Mouse (Mus musculus) testis, adult 2 months (tissue): ENCODE data around the gene Ccdc33. TPM values are rescaled to one million over a fixed set of nuclear protein-coding genes. Genes with fewer than 3 reads are reported as not detected.

Source experiments
- H3K27ac ChIP-seq: fragments of 200-500 bp; 2 replicates; pipeline ENCODE4 v1.5.1; 2012; ENCODE audit warnings: low read depth, low read length; ENCODE audit not compliant: control insufficient read depth, insufficient read depth
- H3K27me3 ChIP-seq: fragments of 200-500 bp; 2 replicates; pipeline ENCODE4 v1.6.1; 2012; ENCODE audit warnings: mild to moderate bottlenecking, low read length, moderate library complexity; ENCODE audit not compliant: control insufficient read depth, insufficient read depth
- H3K36me3 ChIP-seq: fragments of 200-500 bp; 2 replicates; pipeline ENCODE4 v1.6.1; 2012; ENCODE audit warnings: mild to moderate bottlenecking, low read length; ENCODE audit not compliant: control insufficient read depth, insufficient read depth
- H3K4me1 ChIP-seq: fragments of 200-500 bp; 2 replicates; pipeline ENCODE4 v1.6.1; 2012; ENCODE audit warnings: low read length; ENCODE audit not compliant: control insufficient read depth, insufficient read depth
- H3K4me3 ChIP-seq: fragments of 200-500 bp; 2 replicates; pipeline ENCODE4 v1.5.1; 2012; ENCODE audit warnings: low read depth, mild to moderate bottlenecking, low read length, moderate library complexity, mixed read lengths; ENCODE audit not compliant: control insufficient read depth
- CTCF ChIP-seq: fragments of 200-500 bp; IDR thresholded peaks from 2 replicates; pipeline ENCODE4 v1.5.1; 2012; ENCODE audit warnings: low read depth, mild to moderate bottlenecking, inconsistent platforms, low read length, moderate library complexity; ENCODE audit not compliant: control insufficient read depth, insufficient read depth, insufficient replicate concordance
- POLR2A ChIP-seq: fragments of 200-500 bp; IDR thresholded peaks from 2 replicates; pipeline ENCODE4 v1.6.1; 2012; ENCODE audit warnings: low read depth, mild to moderate bottlenecking, inconsistent platforms, low read length, moderate library complexity; ENCODE audit not compliant: control insufficient read depth
- polyA plus RNA-seq: library from polyadenylated mRNA; depleted of rRNA; stranded (reverse); fragments of >200 nt; gene quantifications from 2 replicates; pipeline ENCODE4 v1.2.3, GENCODE M21; 2012

Ccdc33 gene
- polyA plus RNA-seq, 1 experiment: 97.2 TPM

DNA sequence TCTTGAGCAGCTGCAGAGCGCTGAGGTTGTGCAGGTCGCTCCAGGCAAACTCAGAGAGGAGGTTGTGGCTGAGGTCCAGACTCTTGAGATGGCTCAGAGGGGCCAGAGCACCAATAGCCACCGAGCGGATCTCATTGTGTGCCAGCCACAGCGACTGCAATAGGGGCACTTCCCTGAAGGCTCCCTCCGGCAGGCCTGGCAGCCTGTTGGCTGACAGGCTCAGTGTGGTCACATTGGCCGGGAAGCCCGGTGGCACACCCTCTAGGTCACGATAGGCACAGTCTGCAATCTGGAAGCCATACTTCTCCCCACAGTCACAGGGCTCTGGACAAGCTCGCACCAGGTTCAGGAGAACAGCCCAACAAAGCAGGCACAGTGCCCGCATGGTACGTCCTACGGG is 39.2 kb upstream of the Ccdc33 start:
- Histone ChIP-seq H3K4me1 (peaks cover 2% of the 10 kb centered on the region; the same call in 1 of the 2 replicates), H3K27me3 (no peaks in the 10 kb centered on the region), H3K36me3 (no peaks in the 10 kb centered on the region), H3K27ac (no peak overlapping the region), H3K4me3 (no peak overlapping the region)
- TF ChIP-seq CTCF (no peak), POLR2A (no peak)

- no peak overlapping the region for H3K4me3 ChIP-seq
- TF ChIP-seq POLR2A (no peak), CTCF (no peak)
- peaks cover 2% of the 10 kb centered on the region; the same call in 1 of the 2 replicates for H3K4me1 ChIP-seq
- no peaks in the 10 kb centered on the region for H3K36me3 ChIP-seq
- H3K27me3 ChIP-seq: no peaks in the 10 kb centered on the region
- no peak overlapping the region for H3K27ac ChIP-seq
Measured at GRCm38 (mm10) chr9:58156819-58157560, 38.4 kb upstream of the Ccdc33 start.

- Histone ChIP-seq H3K36me3 (no peaks in the 10 kb centered on the region), H3K4me1 (peaks cover 2% of the 10 kb centered on the region; the same call in 1 of the 2 replicates), H3K4me3 (no peak overlapping the region), H3K27ac (no peak overlapping the region), H3K27me3 (no peaks in the 10 kb centered on the region)
- no peak for TF ChIP-seq POLR2A
Measured at GRCm38 (mm10) chr9:58155366-58155765, 36.7 kb upstream of the Ccdc33 start.

GRCm38 (mm10) chr9:58153095-58153494 is 34.5 kb upstream of the Ccdc33 start:
- no peak overlapping the region for H3K27ac ChIP-seq
- H3K4me1 ChIP-seq: peaks cover 2% of the 10 kb centered on the region; the same call in 1 of the 2 replicates
- TF ChIP-seq POLR2A (no peak), CTCF (no peak)

DNA sequence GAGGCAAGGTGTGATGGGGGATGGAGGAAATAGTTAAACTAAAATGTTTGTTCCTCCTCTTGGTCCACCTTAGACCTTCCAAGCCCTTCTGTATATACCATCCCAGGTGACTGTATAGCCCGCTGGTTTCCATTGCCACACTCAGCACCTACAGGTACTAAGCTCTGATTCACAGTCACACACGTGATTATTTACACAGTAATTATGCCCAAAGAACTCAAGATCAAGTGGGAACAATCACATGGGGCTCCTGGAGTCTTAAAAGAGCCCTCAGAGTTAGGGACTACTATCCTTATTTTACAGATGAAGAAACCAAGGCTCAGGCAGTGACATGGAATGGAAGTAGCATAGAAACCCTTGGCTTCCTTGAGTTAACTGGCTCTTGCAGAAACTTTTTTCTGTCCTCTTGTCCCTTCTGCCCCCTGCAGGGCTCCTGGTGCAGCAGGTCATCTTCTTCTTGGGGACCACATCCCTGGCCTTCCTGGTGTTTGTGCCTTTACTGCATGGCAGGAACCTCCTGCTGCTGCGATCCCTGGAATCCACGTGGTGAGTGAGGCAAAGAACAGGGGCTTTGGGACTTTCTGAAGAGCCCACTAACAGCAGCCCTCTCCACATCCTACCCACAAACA is 32.2 kb upstream of the Ccdc33 start:
- Histone ChIP-seq H3K4me1 (no peaks in the 10 kb centered on the region), H3K4me3 (no peak overlapping the region), H3K27ac (no peak overlapping the region), H3K36me3 (no peaks in the 10 kb centered on the region), H3K27me3 (no peaks in the 10 kb centered on the region)
- no peak for TF ChIP-seq POLR2A
- peak; percentile 5; the same call in 1 of the 2 replicates for TF ChIP-seq CTCF

More at GRCm38 (mm10) chr9:58153095-58153494, 34.5 kb upstream of the Ccdc33 start:
- H3K36me3 ChIP-seq: no peaks in the 10 kb centered on the region
- H3K27me3 ChIP-seq: no peaks in the 10 kb centered on the region
- no peak overlapping the region for H3K4me3 ChIP-seq

GRCm38 (mm10) chr9:58148806-58149205 is 30.2 kb upstream of the Ccdc33 start:
- Histone ChIP-seq H3K36me3 (no peaks in the 10 kb centered on the region), H3K27me3 (no peaks in the 10 kb centered on the region), H3K4me3 (no peak overlapping the region), H3K4me1 (no peaks in the 10 kb centered on the region), H3K27ac (no peak overlapping the region)
- TF ChIP-seq CTCF: no peak
- no peak for TF ChIP-seq POLR2A

GRCm38 (mm10) chr9:58145417-58145816 is 26.8 kb upstream of the Ccdc33 start:
- TF ChIP-seq CTCF (no peak), POLR2A (no peak)
- Histone ChIP-seq H3K4me3 (no peak overlapping the region), H3K36me3 (no peaks in the 10 kb centered on the region), H3K4me1 (no peaks in the 10 kb centered on the region), H3K27me3 (no peaks in the 10 kb centered on the region), H3K27ac (no peak overlapping the region)

DNA sequence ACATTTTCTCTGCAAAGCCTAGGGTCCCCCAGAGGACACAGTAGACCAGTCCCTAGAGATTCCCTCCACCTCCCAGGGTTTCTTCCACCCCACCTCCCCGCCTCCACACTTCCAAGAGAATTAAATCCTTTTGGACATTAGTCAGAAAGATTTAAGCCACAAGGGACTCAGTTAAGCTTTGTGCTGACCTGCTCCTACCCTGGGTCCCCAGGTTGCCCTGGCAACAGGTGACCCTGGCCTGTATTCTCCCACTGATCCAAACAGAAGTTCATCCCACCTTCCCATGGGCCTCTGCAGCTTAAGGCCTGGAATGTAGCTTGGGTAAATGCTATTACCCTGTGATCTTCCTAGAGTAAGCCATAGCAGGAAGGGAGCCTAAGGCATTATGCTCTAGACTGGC is 26.0 kb upstream of the Ccdc33 start:
- Histone ChIP-seq H3K4me3 (no peak overlapping the region), H3K4me1 (no peaks in the 10 kb centered on the region), H3K36me3 (no peaks in the 10 kb centered on the region), H3K27me3 (no peaks in the 10 kb centered on the region), H3K27ac (no peak overlapping the region)
- TF ChIP-seq CTCF (no peak), POLR2A (no peak)
